Mouse (Mus musculus): ENCODE measurements at regions not wholly inside any gene's neighbourhood (a gene's known extent, or its start where the extent isn't known, plus 50 kb on each side); places are given as distances from the start of the nearest gene placed in this dataset.

GRCm38 (mm10) chr6:71048199-71049094, 92.1 kb downstream of the Foxi3 start:
- Histone ChIP-seq H3K9ac (ENCODE audit: low read depth, low read length) (peak overlapping the region; percentile 64), H3K36me3 (ENCODE audit: control insufficient read depth, insufficient read depth, low read length) (no peaks in the 10 kb centered on the region), H3K4me2 (ENCODE audit: low read length) (peak overlapping the region; percentile 90), H3K9me3 (replicated peaks; ENCODE audit: control insufficient read depth, low read length, poor library complexity, severe bottlenecking) (no peaks in the 10 kb centered on the region), H3K27ac (ENCODE audit: low read length) (no peak overlapping the region), H3K27me3 (ENCODE audit: control insufficient read depth, insufficient read depth, low read depth, low read length) (peaks cover 8% of the 10 kb centered on the region), H3K4me3 (ENCODE audit: low read depth, low read length) (peak overlapping the region; percentile 48), H3K4me1 (ENCODE audit: control insufficient read depth, insufficient read depth, low read length) (peaks cover 2% of the 10 kb centered on the region; the same call in 1 of the 2 replicates)
- ATAC-seq: peak; percentile 36; the same call in 1 of the 2 replicates
- 2% methylated on average over 38 of the region's 38 CpGs for WGBS

DNA sequence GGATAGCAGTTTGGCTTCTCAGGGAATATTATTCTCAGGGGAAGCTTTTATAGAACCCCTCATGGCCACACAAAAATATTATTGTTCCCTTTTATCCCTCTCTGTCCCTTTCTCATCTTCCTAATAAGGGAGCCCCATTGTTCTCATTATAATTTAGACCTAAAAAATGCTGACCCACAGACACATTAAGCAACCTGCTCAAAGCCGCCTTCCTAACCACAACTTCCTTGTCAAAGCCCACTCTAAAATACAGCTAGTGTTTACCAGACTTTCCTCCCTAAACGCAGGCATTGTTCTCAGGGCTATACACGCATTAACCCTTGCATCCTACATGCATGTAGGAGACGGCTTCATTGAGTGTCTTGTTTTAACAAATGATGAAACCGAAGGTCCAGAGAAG, 93.9 kb downstream of the Foxi3 start:
- Histone ChIP-seq H3K27ac (ENCODE audit: low read length) (no peak overlapping the region), H3K9ac (ENCODE audit: low read depth, low read length) (no peak overlapping the region), H3K27me3 (ENCODE audit: control insufficient read depth, insufficient read depth, low read depth, low read length) (peaks cover 8% of the 10 kb centered on the region), H3K4me2 (ENCODE audit: low read length) (no peak overlapping the region), H3K4me1 (ENCODE audit: control insufficient read depth, insufficient read depth, low read length) (peaks cover 2% of the 10 kb centered on the region; the same call in 1 of the 2 replicates), H3K4me3 (ENCODE audit: low read depth, low read length) (no peak overlapping the region), H3K36me3 (ENCODE audit: control insufficient read depth, insufficient read depth, low read length) (no peaks in the 10 kb centered on the region), H3K9me3 (replicated peaks; ENCODE audit: control insufficient read depth, low read length, poor library complexity, severe bottlenecking) (no peaks in the 10 kb centered on the region)
- 36% methylated on average over 5 of the region's 5 CpGs for whole genome bisulfite sequencing
- no peak for ATAC-seq

GRCm38 (mm10) chr6:71050754-71051213, 93.5 kb downstream of the Thnsl2 start:
- H3K27ac ChIP-seq (ENCODE audit: low read length): no peak overlapping the region
- WGBS: 6% methylated on average over 14 of the region's 14 CpGs
- no peak overlapping the region for H3K4me3 ChIP-seq (ENCODE audit: low read depth, low read length)
- no peak overlapping the region; the same call in 1 of the 2 replicates for H3K4me2 ChIP-seq (ENCODE audit: low read length)
- H3K27me3 ChIP-seq (ENCODE audit: control insufficient read depth, insufficient read depth, low read depth, low read length): peaks cover 8% of the 10 kb centered on the region
- H3K36me3 ChIP-seq (ENCODE audit: control insufficient read depth, insufficient read depth, low read length): no peaks in the 10 kb centered on the region
- peak; percentile 57; the same call in 1 of the 2 replicates for ATAC-seq
- no peak overlapping the region for H3K9ac ChIP-seq (ENCODE audit: low read depth, low read length)
- no peaks in the 10 kb centered on the region for H3K9me3 ChIP-seq (replicated peaks; ENCODE audit: control insufficient read depth, low read length, poor library complexity, severe bottlenecking)
- peaks cover 2% of the 10 kb centered on the region; the same call in 1 of the 2 replicates for H3K4me1 ChIP-seq (ENCODE audit: control insufficient read depth, insufficient read depth, low read length)

DNA sequence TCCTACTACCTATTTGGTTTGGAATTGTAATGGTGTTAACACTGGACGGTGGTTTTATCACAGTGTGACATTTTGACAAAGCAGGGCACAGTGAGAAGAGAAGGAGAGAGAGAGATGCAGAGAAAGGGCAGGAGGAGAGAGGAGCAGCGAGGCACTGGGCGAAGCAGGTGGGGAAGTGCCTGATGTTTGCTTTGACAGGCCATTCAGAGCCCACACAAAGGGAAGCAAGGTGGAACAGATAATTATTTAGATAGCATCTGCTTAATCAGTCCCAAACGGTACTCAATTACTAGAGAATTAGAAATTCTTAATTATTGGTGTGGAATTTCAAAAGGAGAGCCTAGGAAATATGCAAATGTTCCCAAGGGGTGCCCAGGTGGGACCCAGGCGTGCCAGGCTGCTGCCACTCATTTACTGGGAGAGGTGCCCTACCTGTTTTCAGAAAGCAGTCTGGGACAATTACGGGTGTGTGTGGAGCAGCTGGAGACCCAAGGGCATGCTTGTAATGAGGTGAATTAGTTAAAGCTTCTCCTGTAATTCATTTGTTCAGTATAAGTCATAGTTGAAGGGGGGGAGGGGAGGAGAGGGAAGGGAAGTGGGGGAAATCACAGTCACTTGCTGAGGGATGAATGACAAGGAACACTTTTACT, 86.9 kb downstream of the Thnsl2 start:
- no peaks in the 10 kb centered on the region for H3K4me1 ChIP-seq (ENCODE audit: control insufficient read depth, insufficient read depth, low read length)
- H3K9me3 ChIP-seq (replicated peaks; ENCODE audit: control insufficient read depth, low read length, poor library complexity, severe bottlenecking): no peaks in the 10 kb centered on the region
- no peak overlapping the region for H3K9ac ChIP-seq (ENCODE audit: low read depth, low read length)
- H3K4me2 ChIP-seq (ENCODE audit: low read length): no peak overlapping the region
- ATAC-seq: no peak
- no peaks in the 10 kb centered on the region for H3K36me3 ChIP-seq (ENCODE audit: control insufficient read depth, insufficient read depth, low read length)
- no peak overlapping the region for H3K4me3 ChIP-seq (ENCODE audit: low read depth, low read length)
- H3K27me3 ChIP-seq (ENCODE audit: control insufficient read depth, insufficient read depth, low read depth, low read length): no peaks in the 10 kb centered on the region
- 49% methylated on average over 6 of the region's 6 CpGs for WGBS
- H3K27ac ChIP-seq (ENCODE audit: low read length): no peak overlapping the region

- no peaks in the 10 kb centered on the region for H3K4me1 ChIP-seq (ENCODE audit: control insufficient read depth, insufficient read depth, low read length)
- no peak overlapping the region for H3K4me2 ChIP-seq (ENCODE audit: low read length)
- no peak for ATAC-seq
- H3K27me3 ChIP-seq (ENCODE audit: control insufficient read depth, insufficient read depth, low read depth, low read length): no peaks in the 10 kb centered on the region
- no peak overlapping the region for H3K4me3 ChIP-seq (ENCODE audit: low read depth, low read length)
- no peak overlapping the region for H3K9ac ChIP-seq (ENCODE audit: low read depth, low read length)
- H3K36me3 ChIP-seq (ENCODE audit: control insufficient read depth, insufficient read depth, low read length): no peaks in the 10 kb centered on the region
- no peaks in the 10 kb centered on the region for H3K9me3 ChIP-seq (replicated peaks; ENCODE audit: control insufficient read depth, low read length, poor library complexity, severe bottlenecking)
- WGBS: 82% methylated on average over 7 of the region's 7 CpGs
- H3K27ac ChIP-seq (ENCODE audit: low read length): no peak overlapping the region
These were observed 84.1 kb downstream of the Thnsl2 start for GRCm38 (mm10) chr6:71060116-71060515.

DNA sequence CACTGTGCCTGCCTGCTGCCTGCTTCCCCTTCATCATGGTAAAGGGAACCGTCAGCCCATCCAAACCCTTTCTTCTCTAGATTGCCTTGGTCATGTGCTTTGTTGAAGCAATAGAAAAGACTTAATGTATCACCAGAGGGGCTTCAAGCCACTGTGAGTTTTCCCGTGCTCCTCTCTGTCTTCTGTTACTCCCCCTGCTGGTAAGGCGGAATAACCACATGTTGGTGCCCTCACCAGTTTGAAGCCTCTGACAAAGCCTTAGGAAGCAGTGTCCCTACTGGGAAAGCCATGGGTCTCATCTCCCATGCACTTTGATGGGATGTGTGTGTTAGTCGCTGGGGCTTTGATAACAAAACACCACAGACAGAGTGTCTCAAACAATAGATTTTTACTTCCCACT, 81.3 kb downstream of the Thnsl2 start:
- Histone ChIP-seq H3K4me1 (ENCODE audit: control insufficient read depth, insufficient read depth, low read length) (no peaks in the 10 kb centered on the region), H3K27me3 (ENCODE audit: control insufficient read depth, insufficient read depth, low read depth, low read length) (no peaks in the 10 kb centered on the region), H3K27ac (ENCODE audit: low read length) (no peak overlapping the region), H3K36me3 (ENCODE audit: control insufficient read depth, insufficient read depth, low read length) (no peaks in the 10 kb centered on the region), H3K9me3 (replicated peaks; ENCODE audit: control insufficient read depth, low read length, poor library complexity, severe bottlenecking) (no peaks in the 10 kb centered on the region), H3K4me2 (ENCODE audit: low read length) (no peak overlapping the region), H3K9ac (ENCODE audit: low read depth, low read length) (no peak overlapping the region), H3K4me3 (ENCODE audit: low read depth, low read length) (no peak overlapping the region)
- WGBS: 72% methylated on average over 4 of the region's 4 CpGs
- no peak for ATAC-seq

- H3K4me3 ChIP-seq (ENCODE audit: low read depth, low read length): no peak overlapping the region
- H3K4me1 ChIP-seq (ENCODE audit: control insufficient read depth, insufficient read depth, low read length): no peaks in the 10 kb centered on the region
- no peaks in the 10 kb centered on the region for H3K9me3 ChIP-seq (replicated peaks; ENCODE audit: control insufficient read depth, low read length, poor library complexity, severe bottlenecking)
- no peak overlapping the region for H3K9ac ChIP-seq (ENCODE audit: low read depth, low read length)
- no peaks in the 10 kb centered on the region for H3K36me3 ChIP-seq (ENCODE audit: control insufficient read depth, insufficient read depth, low read length)
- H3K27ac ChIP-seq (ENCODE audit: low read length): no peak overlapping the region
- ATAC-seq: no peak
- no peak overlapping the region for H3K4me2 ChIP-seq (ENCODE audit: low read length)
- H3K27me3 ChIP-seq (ENCODE audit: control insufficient read depth, insufficient read depth, low read depth, low read length): no peaks in the 10 kb centered on the region
- 76% methylated on average over 6 of the region's 6 CpGs for WGBS
These were observed 78.8 kb downstream of the Thnsl2 start for GRCm38 (mm10) chr6:71065428-71065827.

DNA sequence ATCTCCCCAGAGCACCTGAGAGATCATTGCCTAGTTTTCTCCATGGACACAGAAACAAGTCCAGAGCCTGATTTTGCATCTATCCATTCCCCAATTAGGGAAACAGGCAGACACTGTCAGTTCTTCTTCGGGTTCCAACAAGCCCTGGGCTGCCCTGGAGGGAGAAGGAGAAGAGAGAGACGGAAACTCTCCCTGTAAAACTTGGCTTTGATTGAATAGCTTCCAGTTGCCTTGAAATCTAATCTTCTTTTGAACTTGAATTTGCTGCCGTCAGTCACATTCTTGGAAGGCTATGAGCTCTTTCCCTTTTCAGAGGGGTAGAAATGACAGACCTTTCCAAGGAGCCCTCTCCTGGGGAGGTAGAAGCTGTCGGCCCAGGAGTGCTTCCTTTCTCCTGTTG, 75.0 kb downstream of the Thnsl2 start:
- no peaks in the 10 kb centered on the region for H3K27me3 ChIP-seq (ENCODE audit: control insufficient read depth, insufficient read depth, low read depth, low read length)
- no peak overlapping the region for H3K9ac ChIP-seq (ENCODE audit: low read depth, low read length)
- H3K9me3 ChIP-seq (replicated peaks; ENCODE audit: control insufficient read depth, low read length, poor library complexity, severe bottlenecking): no peaks in the 10 kb centered on the region
- 41% methylated on average over 4 of the region's 4 CpGs for WGBS
- no peaks in the 10 kb centered on the region for H3K36me3 ChIP-seq (ENCODE audit: control insufficient read depth, insufficient read depth, low read length)
- H3K4me3 ChIP-seq (ENCODE audit: low read depth, low read length): no peak overlapping the region
- H3K4me1 ChIP-seq (ENCODE audit: control insufficient read depth, insufficient read depth, low read length): no peaks in the 10 kb centered on the region
- no peak overlapping the region for H3K27ac ChIP-seq (ENCODE audit: low read length)
- no peak for ATAC-seq
- H3K4me2 ChIP-seq (ENCODE audit: low read length): no peak overlapping the region

GRCm38 (mm10) chr6:71074789-71075191, 69.4 kb downstream of the Thnsl2 start:
- H3K9ac ChIP-seq (ENCODE audit: low read depth, low read length): no peak overlapping the region
- WGBS: 9% methylated on average over 5 of the region's 5 CpGs
- no peaks in the 10 kb centered on the region for H3K36me3 ChIP-seq (ENCODE audit: control insufficient read depth, insufficient read depth, low read length)
- H3K4me3 ChIP-seq (ENCODE audit: low read depth, low read length): no peak overlapping the region
- no peak overlapping the region for H3K27ac ChIP-seq (ENCODE audit: low read length)
- H3K27me3 ChIP-seq (ENCODE audit: control insufficient read depth, insufficient read depth, low read depth, low read length): no peaks in the 10 kb centered on the region
- no peak overlapping the region for H3K4me2 ChIP-seq (ENCODE audit: low read length)
- no peaks in the 10 kb centered on the region for H3K9me3 ChIP-seq (replicated peaks; ENCODE audit: control insufficient read depth, low read length, poor library complexity, severe bottlenecking)
- peak; percentile 88 for ATAC-seq
- peaks cover 2% of the 10 kb centered on the region; the same call in 1 of the 2 replicates for H3K4me1 ChIP-seq (ENCODE audit: control insufficient read depth, insufficient read depth, low read length)
